Mouse (Mus musculus) CH12.LX (cell line): ENCODE results near the gene Schip1. TPM values are rescaled to one million over a fixed set of nuclear protein-coding genes. Genes with fewer than 3 reads are reported as not detected.

ENCODE experiments used
- DNase-seq: peaks from one replicate; pipeline ENCODE4 v3.0.0-alpha.2; 2013; ENCODE audit errors: extremely low read depth
- H3K27ac ChIP-seq: 2 replicates; pipeline ENCODE4 v1.5.1; 2012; ENCODE audit warnings: low read depth, mild to moderate bottlenecking, control low read depth, moderate library complexity; ENCODE audit not compliant: insufficient read depth
- H3K27me3 ChIP-seq: replicated peaks from 2 replicates; pipeline ENCODE3; 2012; ENCODE audit warnings: inconsistent platforms
- H3K36me3 ChIP-seq, 2 experiments: replicated peaks in 1 of 2; 2 replicates each; pipeline versions ENCODE3 to v1.6.1; 2012; ENCODE audit warnings: inconsistent platforms in 1 of 2, low read length in 1 of 2, mild to moderate bottlenecking in 1 of 2, mixed read lengths in 1 of 2, moderate library complexity in 1 of 2; ENCODE audit not compliant: control insufficient read depth in 1 of 2, insufficient read depth in 1 of 2
- H3K4me1 ChIP-seq, 2 experiments: 2 replicates each; pipeline ENCODE4 v1.6.1; 2012; ENCODE audit warnings: inconsistent platforms in 1 of 2, moderate library complexity in 1 of 2; ENCODE audit not compliant: insufficient read depth in 2 of 2, control insufficient read depth in 1 of 2
- H3K4me2 ChIP-seq: 2 replicates; pipeline ENCODE4 v1.6.1; 2012; ENCODE audit warnings: low read depth, mild to moderate bottlenecking, control low read depth; ENCODE audit not compliant: poor library complexity, insufficient read depth, severe bottlenecking
- H3K4me3 ChIP-seq, 3 experiments: fragments of 150-350 bp in 1 of 3; sonication (generic) in 1 of 3; replicated peaks in 1 of 3; 2 replicates each; pipeline versions ENCODE3 to v1.5.1; 2011 to 2012; ENCODE audit warnings: low read depth in 2 of 3, low read length in 2 of 3, mild to moderate bottlenecking in 2 of 3, moderate library complexity in 2 of 3, control low read depth in 1 of 3, improper control_type of control experiment in 1 of 3, inconsistent platforms in 1 of 3, mixed read lengths in 1 of 3; ENCODE audit not compliant: poor library complexity in 1 of 3
- H3K79me2 ChIP-seq: replicated peaks from 2 replicates; pipeline ENCODE4 v1.6.1; 2012; ENCODE audit warnings: mild to moderate bottlenecking, moderate library complexity; ENCODE audit not compliant: control insufficient read depth, poor library complexity, insufficient read depth, severe bottlenecking; ENCODE audit errors: extremely low read depth
- H3K9ac ChIP-seq: 2 replicates; pipeline ENCODE4 v1.6.1; 2012; ENCODE audit warnings: low read depth, mild to moderate bottlenecking, control low read depth, moderate library complexity; ENCODE audit not compliant: insufficient read depth
- H3K9me3 ChIP-seq: replicated peaks from 2 replicates; pipeline ENCODE3; 2012; ENCODE audit warnings: low read length, inconsistent platforms, mixed read lengths
- CHD1 ChIP-seq: IDR thresholded peaks from 2 replicates; pipeline ENCODE4 v1.6.1; 2012; ENCODE audit warnings: low read depth, low read length, improper control_type of control experiment, inconsistent platforms
- CTCF ChIP-seq, 2 experiments: IDR thresholded peaks in 1 of 2; conservative IDR thresholded peaks in 1 of 2; 2 replicates each; pipeline ENCODE4 v1.5.1; 2011 to 2012; ENCODE audit warnings: low read depth in 2 of 2, low read length in 2 of 2, improper control_type of control experiment in 1 of 2, inconsistent platforms in 1 of 2, mild to moderate bottlenecking in 1 of 2, moderate library complexity in 1 of 2
- ELF1 ChIP-seq: IDR thresholded peaks from 2 replicates; pipeline ENCODE4 v1.6.1; 2014; ENCODE audit warnings: low read depth, mild to moderate bottlenecking, inconsistent platforms, low read length, improper control_type of control experiment
- EP300 ChIP-seq: IDR thresholded peaks from 2 replicates; pipeline ENCODE4 v1.6.1; 2011; ENCODE audit warnings: low read length, improper control_type of control experiment
- ETS1 ChIP-seq: conservative IDR thresholded peaks from 2 replicates; pipeline ENCODE4 v1.6.1; 2012; ENCODE audit warnings: low read depth, mild to moderate bottlenecking, inconsistent platforms, low read length, improper control_type of control experiment, moderate library complexity
- GABPA ChIP-seq: IDR thresholded peaks from 2 replicates; pipeline ENCODE4 v1.6.1; 2012; ENCODE audit warnings: low read depth, low read length, improper control_type of control experiment, inconsistent platforms; ENCODE audit not compliant: insufficient replicate concordance
- HCFC1 ChIP-seq: IDR thresholded peaks from 2 replicates; pipeline ENCODE4 v1.6.1; 2012; ENCODE audit warnings: low read depth, mild to moderate bottlenecking, inconsistent platforms, low read length, improper control_type of control experiment
- IRF4 ChIP-seq: IDR thresholded peaks from 2 replicates; pipeline ENCODE4 v1.6.1; 2014; ENCODE audit warnings: low read depth, mild to moderate bottlenecking, inconsistent platforms, low read length, improper control_type of control experiment
- JUND ChIP-seq: conservative IDR thresholded peaks from 2 replicates; pipeline ENCODE4 v1.6.1; 2011; ENCODE audit warnings: low read depth, low read length, improper control_type of control experiment
- MAX ChIP-seq: IDR thresholded peaks from 2 replicates; pipeline ENCODE4 v1.6.1; 2011; ENCODE audit warnings: low read length, improper control_type of control experiment
- MAZ ChIP-seq: IDR thresholded peaks from 2 replicates; pipeline ENCODE4 v1.6.1; 2012; ENCODE audit warnings: low read depth, mild to moderate bottlenecking, inconsistent platforms, low read length, improper control_type of control experiment, moderate library complexity
- MEF2A ChIP-seq: IDR thresholded peaks from 2 replicates; pipeline ENCODE4 v1.6.1; 2014; ENCODE audit warnings: low read depth, mild to moderate bottlenecking, inconsistent platforms, low read length, improper control_type of control experiment, borderline replicate concordance
- MXI1 ChIP-seq: IDR thresholded peaks from 2 replicates; pipeline ENCODE4 v1.6.1; 2011; ENCODE audit warnings: mild to moderate bottlenecking, low read depth, low read length, improper control_type of control experiment
- MYC ChIP-seq: IDR thresholded peaks from 2 replicates; pipeline ENCODE4 v1.6.1; 2011; ENCODE audit warnings: low read depth, mild to moderate bottlenecking, improper control_type of control experiment, low read length
- NRF1 ChIP-seq: IDR thresholded peaks from 2 replicates; pipeline ENCODE4 v1.6.1; 2014; ENCODE audit warnings: low read depth, mild to moderate bottlenecking, inconsistent platforms, low read length, improper control_type of control experiment, moderate library complexity
- POLR2A ChIP-seq: IDR thresholded peaks from 2 replicates; pipeline ENCODE4 v1.6.1; 2011; ENCODE audit warnings: low read depth, mild to moderate bottlenecking, improper control_type of control experiment, low read length
- POLR2AphosphoS2 ChIP-seq: IDR thresholded peaks from 2 replicates; pipeline ENCODE4 v1.6.1; 2011; ENCODE audit warnings: low read depth, low read length, improper control_type of control experiment
- TBP ChIP-seq: conservative IDR thresholded peaks from 2 replicates; pipeline ENCODE4 v1.6.1; 2011; ENCODE audit warnings: low read depth, low read length, improper control_type of control experiment
- UBTF ChIP-seq: IDR thresholded peaks from 2 replicates; pipeline ENCODE4 v1.6.1; 2012; ENCODE audit warnings: low read depth, mild to moderate bottlenecking, inconsistent platforms, low read length, improper control_type of control experiment, moderate library complexity
- USF1 ChIP-seq: IDR thresholded peaks from 2 replicates; pipeline ENCODE4 v1.6.1; 2014; ENCODE audit warnings: low read depth, mild to moderate bottlenecking, inconsistent platforms, low read length, improper control_type of control experiment
- USF2 ChIP-seq: conservative IDR thresholded peaks from 2 replicates; pipeline ENCODE4 v1.6.1; 2011; ENCODE audit warnings: low read depth, low read length, improper control_type of control experiment
- ZNF384 ChIP-seq: IDR thresholded peaks from 2 replicates; pipeline ENCODE4 v1.6.1; 2012; ENCODE audit warnings: low read depth, low read length, improper control_type of control experiment, inconsistent platforms
- dilution Hi-C: fragments of 300-500 bp; cut with MboI; formaldehyde crosslinking; loops from 2 replicates; pipeline ENCODE4 v1.14.3; 2020; ENCODE audit warnings: low sequenced_read_pairs; ENCODE audit not compliant: extremely low pct_unique_long_range_greater_than_20kb, extremely low pct_ligation_motif_present
- in situ Hi-C: fragments of 300-500 bp; cut with MboI; formaldehyde crosslinking; loops from 3 replicates; pipeline ENCODE4 v1.14.3; 2019; ENCODE audit warnings: low sequenced_read_pairs, low pct_ligation_motif_present, low pct_unique_long_range_greater_than_20kb, mixed read lengths
- polyA plus RNA-seq: library from polyadenylated mRNA; unstranded; fragments of >175 nt; gene quantifications from 2 replicates; pipeline ENCODE4 v1.2.1, GENCODE M21; 2012; ENCODE audit warnings: low read depth; ENCODE audit not compliant: insufficient read length
- total RNA-seq, 2 experiments: library from RNA; depleted of rRNA; stranded (reverse); fragments of 300-350 nt in 1 of 2; fragments of >200 nt in 1 of 2; gene quantifications; 2 replicates each; pipeline ENCODE4 v1.2.3; 2012 to 2014

The Schip1 gene
- total and polyA plus RNA-seq, 3 experiments, result 0.25 to 0.36 TPM; not detected in 1

- no peaks in the 10 kb centered on the region for H3K27me3 ChIP-seq
- dilution Hi-C loops (no loop called here), in situ Hi-C loops (no loop called here)
- H3K4me3 ChIP-seq, result no peak overlapping the region
- H3K27ac ChIP-seq, result no peak overlapping the region
- no peak for TF ChIP-seq EP300
- TF ChIP-seq MAZ, result no peak
- TF ChIP-seq TBP, result no peak
- TF ChIP-seq MXI1, result no peak
- DNase-seq, result no peak
- H3K36me3 ChIP-seq, result no peaks in the 10 kb centered on the region
- peaks cover 0 to 15% of the 10 kb centered on the region in 2 experiments; a peak in 3 of 4 replicates for H3K4me1 ChIP-seq
- no peaks in the 10 kb centered on the region for H3K79me2 ChIP-seq
- H3K9ac ChIP-seq, result no peak overlapping the region
- no peak overlapping the region for H3K4me2 ChIP-seq
- no peaks in the 10 kb centered on the region for H3K9me3 ChIP-seq
Measured at GRCm38 (mm10) chr3:68568149-68568548, 503.5 kb downstream of the Schip1 start.

DNA sequence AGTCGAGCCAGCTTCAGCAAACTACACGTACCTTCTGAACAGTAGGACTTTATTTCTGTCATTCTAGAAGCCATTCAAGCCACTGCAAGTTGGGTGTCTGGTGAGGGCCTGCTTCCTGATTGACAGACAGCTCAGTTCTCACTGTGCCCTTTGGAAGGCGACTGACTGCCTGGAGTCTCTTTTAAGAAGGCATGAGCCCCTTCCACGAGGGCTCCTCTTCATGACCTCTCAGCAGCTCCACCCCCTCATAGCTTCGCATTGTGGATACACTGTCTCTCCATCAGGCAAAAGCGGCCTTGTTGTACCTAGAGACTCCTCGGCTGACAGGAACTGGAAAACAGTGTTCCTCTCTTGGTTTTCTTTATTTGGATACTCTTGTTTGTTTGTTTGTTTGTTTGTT lies 504.1 kb downstream of the Schip1 start:
- H3K79me2 ChIP-seq, result no peaks in the 10 kb centered on the region
- H3K27ac ChIP-seq, result no peak overlapping the region
- no peak overlapping the region for H3K4me2 ChIP-seq
- no peaks in the 10 kb centered on the region for H3K27me3 ChIP-seq
- DNase-seq, result no peak
- H3K9me3 ChIP-seq, result no peaks in the 10 kb centered on the region
- H3K9ac ChIP-seq, result no peak overlapping the region
- no peak overlapping the region for H3K4me3 ChIP-seq
- in situ Hi-C loops, result no loop called here
- dilution Hi-C loops, result no loop called here
- H3K36me3 ChIP-seq, result no peaks in the 10 kb centered on the region
- H3K4me1 ChIP-seq, result peaks cover 0 to 11% of the 10 kb centered on the region in 2 experiments; a peak in 3 of 4 replicates
- TF ChIP-seq POLR2AphosphoS2 (no peak), MAZ (no peak), CHD1 (no peak), POLR2A (no peak), MAX (no peak), IRF4 (no peak), USF2 (no peak), MEF2A (no peak), ZNF384 (no peak), ETS1 (no peak), MYC (no peak), CTCF (conservative IDR thresholded peaks at IDR 0.05 in 1 of 2, IDR thresholded peaks at IDR 0.05 in 1 of 2; ENCODE audit: low read depth in 2 of 2, low read length in 2 of 2) (no peak), ELF1 (no peak)

- Histone ChIP-seq H3K9me3 (no peaks in the 10 kb centered on the region), H3K4me1 (peaks cover 0 to 2% of the 10 kb centered on the region in 2 experiments; a peak in 2 of 4 replicates), H3K79me2 (no peaks in the 10 kb centered on the region), H3K4me3 (no peak overlapping the region), H3K27ac (no peak overlapping the region), H3K4me2 (no peak overlapping the region), H3K27me3 (no peaks in the 10 kb centered on the region), H3K36me3 (no peaks in the 10 kb centered on the region), H3K9ac (no peak overlapping the region)
- TF ChIP-seq USF1, result no peak
- no peak for TF ChIP-seq HCFC1
- no peak for TF ChIP-seq JUND
- no peak for TF ChIP-seq MEF2A
- TF ChIP-seq POLR2A, result no peak
- no peak for TF ChIP-seq NRF1
- TF ChIP-seq IRF4, result no peak
- TF ChIP-seq EP300, result no peak
- TF ChIP-seq UBTF, result no peak
- no peak for TF ChIP-seq GABPA
- in situ Hi-C loops (no loop called here), dilution Hi-C loops (no loop called here)
- DNase-seq, result no peak
Measured at GRCm38 (mm10) chr3:68570319-68570718, 505.7 kb downstream of the Schip1 start.
